Comparison of ENCODE assay signal across 12 mouse cellular contexts in the genomic region with DNA sequence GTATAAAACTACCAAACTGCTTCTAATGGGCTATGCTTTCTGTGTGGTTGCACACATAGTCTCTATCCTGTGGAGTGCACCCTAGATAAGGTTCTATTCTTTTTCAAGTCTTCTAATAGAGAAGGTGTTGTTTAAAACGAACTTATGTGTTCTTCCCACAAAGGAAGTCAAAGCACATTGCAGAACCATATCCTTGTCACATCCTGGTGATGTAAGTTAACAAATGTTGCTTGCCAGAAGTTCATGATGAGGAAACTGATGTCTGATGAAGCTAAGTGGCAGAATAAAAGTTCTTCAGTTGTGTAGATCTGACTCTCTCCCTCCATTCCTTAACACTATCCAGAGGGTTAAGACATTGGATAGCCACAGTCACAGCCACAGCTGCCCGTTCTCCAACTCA.
A peak's percentile ranks its signal among the peaks of the same experiment; 100 is the strongest.
DNase-seq lines count a peak whose midpoint lies in the region; ATAC-seq lines count a peak whose summit lies in the region.
"Had no signal": no experiment of that assay in that cellular context is flagged by ENCODE, and none has a peak within 500 bp of the region (broad histone marks: within the 10 kb centered on the region; RNA-seq: fewer than 3 reads in every experiment).

No protein-coding gene starts in this region.

- peak; percentile 31 for DNase-seq in heart, adult 11 months
- no peak for DNase-seq in heart, postnatal 14 days
- no peak for DNase-seq in embryo, embryonic 10 days (ENCODE audit: low spot score)
- DNase-seq in gastrocnemius, postnatal 25 days, result no peak
- DNase-seq: adrenal gland, adult 2 months; adrenal gland, postnatal 25 days; cerebellum, adult 11 months; cerebellum, adult 18-20 months; cerebellum, adult 8-10 months; cerebellum, adult 9-11 months; cerebellum, postnatal 36 days had no signal

- ATAC-seq in megakaryocyte, adult 5-6 weeks (ENCODE audit: poor library complexity, severe bottlenecking), result peak; percentile 72

- intact Hi-C loops in heart, postnatal 14 days (cut with DNase I), result loop anchor here (5.0 to 10.0 kb wide), 2 partner anchors 649 to 757 kb away; no protein-coding TSS in a partner anchor
